Mouse (Mus musculus) heart, adult 9 months (tissue): Measurements from ENCODE around the gene Gm1123.

Source experiments
- DNase-seq, 2 experiments: peaks; one replicate each; pipeline ENCODE4 v3.0.0; 2022; ENCODE audit warnings: low spot score in 2 of 2

Gm1123 gene

DNA sequence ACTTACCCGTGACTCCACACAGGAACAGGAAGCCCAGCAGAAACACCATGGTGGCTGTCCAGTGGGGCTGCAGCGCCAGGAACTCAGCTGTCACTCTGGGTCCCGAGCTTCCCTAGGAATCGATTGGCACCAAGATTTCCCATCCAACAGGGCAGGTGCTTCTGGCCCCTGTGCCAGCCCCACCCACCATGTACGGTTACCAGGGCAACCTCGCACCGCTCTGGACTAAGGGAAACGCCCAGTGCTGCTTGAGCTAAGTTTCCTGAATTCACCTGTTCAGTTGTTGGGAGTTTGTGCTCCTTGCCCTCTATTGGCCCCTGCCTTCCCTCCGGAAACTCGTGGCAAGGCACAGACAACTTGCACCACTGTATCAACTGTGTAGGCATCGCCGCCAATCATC, at the start of gene Gm1123:
Gene Gm1123, minus strand, starts transcription at position 141 of the 400 bp plus-strand sequence.
- DNase-seq: no peak

DNA sequence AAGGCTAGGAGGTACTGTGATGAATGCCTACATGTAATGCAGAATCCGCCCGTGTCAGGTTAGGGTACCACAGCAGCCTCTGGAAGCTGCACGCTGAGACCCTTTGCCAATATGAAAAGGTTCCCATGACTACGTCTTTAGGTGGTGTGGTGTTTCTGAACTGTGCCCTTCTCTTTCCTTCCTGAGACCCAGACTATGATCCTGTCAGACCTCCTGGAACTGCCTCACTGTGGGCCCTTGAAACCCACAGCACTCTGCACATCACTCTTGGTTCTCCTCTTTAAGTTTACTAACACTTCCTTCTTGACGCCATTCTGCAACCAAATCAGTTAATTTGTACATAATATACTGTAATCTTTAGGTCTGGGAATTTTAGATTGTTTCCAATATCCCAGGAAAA, 46.2 kb upstream of the Gm1123 start:
- DNase-seq: no peak

DNA sequence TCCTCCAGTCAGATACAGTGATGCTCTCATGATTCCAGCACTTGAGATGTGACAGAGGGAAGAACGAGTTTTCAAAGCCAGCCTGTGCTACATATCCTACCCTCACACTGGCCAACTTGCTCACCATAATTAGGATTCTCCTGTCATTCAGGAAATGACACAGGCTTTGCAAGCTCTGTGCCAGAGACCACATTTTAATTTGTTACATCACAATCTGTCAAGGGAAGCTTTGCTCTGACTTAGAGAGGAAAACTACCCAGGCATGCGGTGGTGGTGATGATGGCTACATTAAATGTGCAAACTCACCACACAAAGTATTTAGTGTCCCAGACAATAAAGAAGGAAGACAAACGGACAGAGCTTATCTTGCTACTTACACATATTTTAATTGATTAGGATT, 45.8 kb upstream of the Gm1123 start:
- no peak for DNase-seq

GRCm38 (mm10) chr9:99080657-99081056, 45.1 kb upstream of the Gm1123 start:
- no peak for DNase-seq

- no peak for DNase-seq
These were observed 38.9 kb upstream of the Gm1123 start for GRCm38 (mm10) chr9:99074462-99074861.

GRCm38 (mm10) chr9:99072538-99072937, 37.0 kb upstream of the Gm1123 start:
- no peak for DNase-seq

DNA sequence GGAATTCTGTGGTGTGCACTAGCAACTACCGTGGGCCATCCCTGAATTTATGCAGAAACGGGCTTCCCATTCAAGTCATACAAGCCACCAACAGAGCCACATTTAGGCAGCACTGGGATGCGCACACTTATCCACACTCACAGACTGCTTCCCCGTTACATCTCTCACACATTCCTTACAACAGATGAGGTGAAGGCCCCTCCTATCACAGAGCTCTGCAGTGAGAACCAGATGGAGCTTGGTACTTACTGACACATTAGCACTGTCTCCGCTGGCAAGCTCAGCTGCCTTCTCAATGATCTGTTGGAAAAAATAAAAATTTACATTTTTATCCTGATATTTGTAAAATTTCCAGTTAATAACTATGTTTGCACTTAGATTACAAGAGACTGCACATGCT, 29.8 kb upstream of the Gm1123 start:
- no peak for DNase-seq

DNA sequence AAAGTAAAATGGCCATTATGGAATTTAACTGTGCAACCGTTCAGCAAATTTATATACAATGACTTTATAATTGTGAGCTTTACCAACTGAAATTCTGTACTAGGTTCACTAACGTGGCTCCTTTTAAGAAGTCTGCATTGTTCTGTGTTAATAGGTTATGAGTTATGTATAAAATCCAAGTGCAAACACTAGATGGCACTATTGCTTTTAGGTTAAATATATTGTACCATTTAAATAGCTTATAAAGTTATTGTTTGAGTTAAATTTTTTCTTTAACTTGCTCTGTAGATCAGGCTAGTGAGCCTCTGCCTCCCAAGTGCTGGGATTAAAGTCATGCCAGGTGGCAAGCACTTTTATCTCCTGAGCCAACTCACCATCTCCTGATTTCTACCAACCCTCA, 28.7 kb upstream of the Gm1123 start:
- DNase-seq: no peak

- DNase-seq: peak; percentile 19 to 56
These were observed 27.0 kb upstream of the Gm1123 start for GRCm38 (mm10) chr9:99062544-99062943.

- DNase-seq: no peak
These were observed 22.2 kb upstream of the Gm1123 start for GRCm38 (mm10) chr9:99057751-99058150.

- DNase-seq: peak in 1 of 2 experiments; percentile 7
These were observed 14.2 kb upstream of the Gm1123 start for GRCm38 (mm10) chr9:99049760-99050159.

GRCm38 (mm10) chr9:99048724-99049250, 13.3 kb upstream of the Gm1123 start:
- DNase-seq: peak; percentile 14 to 19

DNA sequence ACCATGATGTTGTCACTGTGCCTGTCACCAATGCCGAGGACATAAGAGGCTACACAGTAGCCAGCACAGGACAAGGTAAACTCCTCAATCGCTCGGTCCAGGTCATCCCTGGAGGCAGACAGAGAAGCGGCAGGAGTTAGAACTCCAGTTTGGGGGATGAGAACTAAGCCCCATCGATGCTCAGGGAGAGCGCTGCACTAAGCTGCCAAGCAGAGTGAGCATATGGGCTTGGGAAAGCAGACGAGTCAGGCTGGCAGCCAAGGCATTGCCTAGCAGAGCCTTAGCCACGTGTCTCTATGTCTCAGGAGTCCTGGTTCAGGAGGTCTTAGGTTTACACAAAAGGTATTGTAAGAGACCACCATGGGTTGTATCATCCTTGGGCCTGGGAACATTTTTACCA, 9.2 kb upstream of the Gm1123 start:
- no peak for DNase-seq

GRCm38 (mm10) chr9:99042641-99043040, 7.1 kb upstream of the Gm1123 start:
- DNase-seq: no peak

GRCm38 (mm10) chr9:99041994-99042393, 6.5 kb upstream of the Gm1123 start:
- no peak for DNase-seq

- DNase-seq: no peak
These were observed 1.4 kb downstream of the Gm1123 start for GRCm38 (mm10) chr9:99034111-99034510.

GRCm38 (mm10) chr9:99032031-99032430, 3.5 kb downstream of the Gm1123 start:
- no peak for DNase-seq

GRCm38 (mm10) chr9:99021751-99022150, 13.8 kb downstream of the Gm1123 start:
- DNase-seq: no peak

DNA sequence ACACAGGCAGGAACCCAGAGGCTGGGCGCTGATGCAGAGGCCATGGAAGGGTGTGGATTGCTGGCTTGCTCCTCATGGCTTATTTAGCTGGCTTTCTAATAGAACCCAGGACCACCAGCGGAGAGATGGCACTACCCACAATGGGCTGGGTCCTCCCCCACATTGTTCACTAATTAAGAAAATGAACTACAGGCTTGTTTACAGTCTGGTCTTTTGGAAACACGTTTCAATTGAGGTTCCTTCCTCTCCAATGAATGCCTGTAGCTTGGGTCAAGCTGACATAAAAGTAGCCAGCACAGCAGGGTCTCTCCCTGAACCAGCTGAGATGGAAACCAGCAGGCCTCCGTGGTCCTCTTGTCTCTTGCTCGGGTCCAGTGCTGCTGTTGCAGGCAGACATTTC, 14.3 kb downstream of the Gm1123 start:
- DNase-seq: no peak

DNA sequence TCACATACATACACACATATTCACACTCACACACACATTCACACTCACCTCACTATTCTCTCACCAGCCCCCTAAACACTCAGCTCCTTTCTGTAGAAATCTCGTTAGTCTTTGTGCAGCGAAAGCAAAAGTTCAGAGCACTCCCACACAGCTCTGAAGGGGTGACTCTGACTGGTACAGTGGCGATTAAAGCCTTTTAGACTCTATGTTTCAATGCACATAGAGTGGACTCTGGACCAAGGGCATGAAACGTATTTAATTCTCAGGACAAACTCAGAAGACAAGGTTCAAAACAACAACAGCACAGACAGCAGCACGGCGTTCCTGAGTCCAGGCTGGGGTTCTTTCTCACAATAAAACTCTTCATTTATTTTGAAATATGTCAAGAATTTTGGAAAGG, 17.8 kb downstream of the Gm1123 start:
- no peak for DNase-seq

DNA sequence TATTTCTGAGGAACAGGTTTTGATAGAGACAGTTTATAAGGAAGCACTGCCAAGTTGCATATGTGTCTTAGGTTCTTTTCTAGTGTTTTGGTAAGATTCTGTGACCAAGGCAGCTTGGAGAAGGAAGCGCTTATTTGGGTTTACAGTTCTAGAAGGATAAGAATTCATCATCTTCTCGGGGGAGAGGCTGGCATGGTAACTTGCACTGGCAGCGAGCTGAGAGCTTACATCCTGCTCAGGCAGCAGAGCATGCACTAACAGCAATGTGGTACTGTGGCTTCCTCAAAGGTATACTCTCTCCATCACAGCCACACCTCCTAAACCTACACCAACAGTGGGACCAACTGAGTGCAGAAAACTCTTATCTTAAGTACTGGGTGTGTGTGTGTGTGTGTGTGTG, 18.8 kb downstream of the Gm1123 start:
- no peak for DNase-seq

DNA sequence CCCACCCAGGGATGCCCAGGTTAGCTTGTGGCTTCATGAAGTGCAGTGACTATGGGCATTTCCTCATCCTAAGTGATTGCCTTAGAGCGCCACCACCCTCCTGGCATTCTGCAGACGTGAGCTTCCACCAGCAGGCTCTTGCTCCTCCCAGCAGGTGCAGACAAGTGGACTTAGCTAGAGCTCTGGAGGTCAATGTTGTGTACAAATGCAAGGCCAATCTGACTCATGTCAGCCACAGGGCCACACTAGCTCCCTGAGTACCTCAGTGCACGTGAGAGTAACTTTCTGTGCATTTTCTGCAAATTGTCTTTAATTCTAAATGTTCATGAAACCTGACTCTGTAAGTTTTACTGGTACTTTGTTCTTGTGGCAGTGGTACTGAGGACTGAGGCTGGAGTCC, 19.2 kb downstream of the Gm1123 start:
- DNase-seq: no peak

DNA sequence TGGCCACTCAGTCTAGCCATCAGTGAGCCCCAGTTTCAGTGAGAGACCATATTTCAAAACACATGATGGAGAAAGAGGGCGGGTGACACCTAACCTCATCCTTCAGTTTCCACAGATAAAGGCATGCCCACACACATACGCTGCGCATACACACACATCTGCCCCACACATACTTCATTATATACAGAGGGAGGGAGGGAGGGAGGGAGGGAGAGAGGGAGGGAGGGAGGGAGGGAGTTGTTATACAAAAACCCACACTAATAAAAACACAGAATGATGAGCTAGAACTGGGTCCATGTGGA, 25.7 kb downstream of the Gm1123 start:
- DNase-seq: no peak

DNA sequence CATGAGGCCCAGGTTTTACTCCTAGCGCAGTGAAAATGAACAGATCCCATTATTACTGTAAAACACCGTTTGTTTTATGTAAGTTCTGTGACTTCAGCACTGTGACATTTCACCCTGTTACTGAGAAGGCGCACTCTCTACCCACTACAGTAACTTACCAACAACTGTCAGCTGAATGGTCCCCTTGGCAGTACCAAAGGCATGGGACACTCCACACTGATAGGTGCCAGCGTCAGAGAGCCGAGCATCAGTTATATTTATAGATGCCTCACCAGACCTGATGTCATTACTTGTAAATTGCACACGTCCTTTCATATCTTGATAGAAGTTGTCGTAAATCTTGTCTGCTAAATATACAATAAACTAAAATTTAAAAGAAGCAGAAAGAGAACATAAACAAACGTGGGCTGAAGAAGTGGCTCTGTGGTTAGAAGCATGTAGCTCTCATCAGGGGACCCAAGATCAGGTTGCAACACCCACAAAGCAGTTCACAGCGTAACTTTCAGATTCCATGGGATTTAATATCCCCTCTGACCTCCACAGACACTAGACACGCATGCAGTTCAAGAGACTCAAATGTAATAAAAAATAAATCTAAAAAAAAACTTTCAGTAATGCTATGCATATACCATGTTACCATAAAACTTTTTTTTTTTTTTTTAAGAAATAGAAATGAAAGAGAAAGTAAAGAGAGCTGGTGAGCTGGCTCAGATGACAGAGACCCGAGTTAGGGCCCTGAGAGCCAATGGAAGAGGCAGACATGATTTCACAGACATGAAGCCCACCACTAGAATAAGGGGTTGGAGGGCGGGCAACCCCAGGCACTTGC, 26.2 kb downstream of the Gm1123 start:
- peak; percentile 6 to 19 for DNase-seq
